Mouse (Mus musculus) liver, embryonic 16.5 days (tissue): ENCODE results near the gene Prdx2. TPM values are rescaled to one million over a fixed set of nuclear protein-coding genes. Genes with fewer than 3 reads are reported as not detected.

Experiments
- ATAC-seq: fragments of 200-750 bp; cut with Nextera tagmentation; 2 replicates; pipeline ENCODE4 v1.8.0; 2017; ENCODE audit warnings: low read depth, mild to moderate bottlenecking, moderate number of reproducible peaks, moderate library complexity
- H3K27ac ChIP-seq: fragments of 300-500 bp; sonication (generic); 2 replicates; pipeline ENCODE4 v1.5.1; 2014; ENCODE audit warnings: mild to moderate bottlenecking, low read length
- H3K27me3 ChIP-seq: fragments of 300-500 bp; sonication (generic); 2 replicates; pipeline ENCODE4 v1.6.1; 2014; ENCODE audit warnings: low read depth, low read length, mixed read lengths; ENCODE audit not compliant: control insufficient read depth, insufficient read depth
- H3K36me3 ChIP-seq: fragments of 300-500 bp; sonication (generic); 2 replicates; pipeline ENCODE4 v1.6.1; 2014; ENCODE audit warnings: mild to moderate bottlenecking; ENCODE audit not compliant: control insufficient read depth, insufficient read depth
- H3K4me1 ChIP-seq: fragments of 300-500 bp; sonication (generic); 2 replicates; pipeline ENCODE4 v1.6.1; 2014; ENCODE audit warnings: low read depth, low read length, mixed read lengths; ENCODE audit not compliant: control insufficient read depth
- H3K4me2 ChIP-seq: fragments of 300-500 bp; sonication (generic); 2 replicates; pipeline ENCODE4 v1.6.1; 2014; ENCODE audit warnings: low read depth, low read length, mixed read lengths
- H3K4me3 ChIP-seq: fragments of 300-500 bp; sonication (generic); 2 replicates; pipeline ENCODE4 v1.5.1; 2014; ENCODE audit warnings: low read depth, mild to moderate bottlenecking, low read length
- H3K9ac ChIP-seq: fragments of 300-500 bp; sonication (generic); 2 replicates; pipeline ENCODE4 v1.6.1; 2014; ENCODE audit warnings: low read depth, low read length
- H3K9me3 ChIP-seq: fragments of 300-500 bp; sonication (generic); replicated peaks from 2 replicates; pipeline ENCODE4 v1.6.1; 2016; ENCODE audit warnings: low read length; ENCODE audit not compliant: control insufficient read depth
- WGBS: fragments of 180-500 bp; shearing (Covaris S2); extraction: QIAGEN DNeasy Blood & Tissue Kit; methylation state at CpG from one replicate; pipeline ENCODE4 v1.1.7; 2014; ENCODE audit not compliant: insufficient replicate concordance; 5-methylcytosine and 5-hydroxymethylcytosine counted together
- polyA plus RNA-seq: library from polyadenylated mRNA; unstranded; fragments of >200 nt; fragmentation: Nextera tagmentation; extraction: Ambion mirVana; gene quantifications from 2 replicates; pipeline ENCODE4 v1.2.1, GENCODE M21; 2015

The Prdx2 gene
- polyA plus RNA-seq, 1 experiment from 2014 or later = 1,724 TPM

GRCm38 (mm10) chr8:84935489-84935888, 33.9 kb upstream of the Prdx2 start:
- no peaks in the 10 kb centered on the region for H3K36me3 ChIP-seq
- no peak overlapping the region for H3K9ac ChIP-seq
- WGBS = 3% methylated on average over 14 of the region's 14 CpGs
- no peak overlapping the region for H3K27ac ChIP-seq
- H3K4me1 ChIP-seq = peaks cover 17% of the 10 kb centered on the region
- no peak overlapping the region for H3K4me3 ChIP-seq
- no peaks in the 10 kb centered on the region for H3K9me3 ChIP-seq
- no peak overlapping the region for H3K4me2 ChIP-seq
- ATAC-seq = no peak
- peaks cover 77% of the 10 kb centered on the region for H3K27me3 ChIP-seq

GRCm38 (mm10) chr8:84936041-84936961, 33.1 kb upstream of the Prdx2 start:
- H3K27me3 ChIP-seq = peaks cover 71% of the 10 kb centered on the region

GRCm38 (mm10) chr8:84936962-84937546, 32.3 kb upstream of the Prdx2 start, which contains the start of gene Mast1:
Gene Mast1, minus strand, starts transcription at chr8:84937359.
- H3K27ac ChIP-seq = no peak within 1 kb of the TSS
- peak within 1 kb of the TSS; percentile 51 for H3K4me3 ChIP-seq
- ATAC-seq = peak; percentile 54; the same call in 1 of the 2 replicates
- H3K27me3 ChIP-seq = peaks cover 69% of the 10 kb centered on the region
- H3K4me1 ChIP-seq = peaks cover 17% of the 10 kb centered on the region
- H3K4me2 ChIP-seq = peak within 1 kb of the TSS; percentile 74
- no peaks in the 10 kb centered on the region for H3K9me3 ChIP-seq
- no peaks in the 10 kb centered on the region for H3K36me3 ChIP-seq
- under 1% methylated on average over 49 of the region's 50 CpGs for WGBS
- H3K9ac ChIP-seq = no peak within 1 kb of the TSS

More at GRCm38 (mm10) chr8:84936041-84936961, 33.1 kb upstream of the Prdx2 start:
- H3K4me2 ChIP-seq = peak overlapping the region; percentile 74
- peak overlapping the region; percentile 51 for H3K4me3 ChIP-seq
- no peak overlapping the region for H3K27ac ChIP-seq
- H3K36me3 ChIP-seq = no peaks in the 10 kb centered on the region
- H3K4me1 ChIP-seq = peaks cover 17% of the 10 kb centered on the region
- ATAC-seq = no peak
- 20% methylated on average over 23 of the region's 23 CpGs for WGBS
- H3K9ac ChIP-seq = no peak overlapping the region
- H3K9me3 ChIP-seq = no peaks in the 10 kb centered on the region

- Histone ChIP-seq H3K9ac (no peak overlapping the region), H3K4me2 (no peak overlapping the region), H3K27me3 (peaks cover 64% of the 10 kb centered on the region), H3K4me3 (no peak overlapping the region), H3K4me1 (peaks cover 17% of the 10 kb centered on the region), H3K36me3 (no peaks in the 10 kb centered on the region), H3K27ac (no peak overlapping the region), H3K9me3 (no peaks in the 10 kb centered on the region)
- ATAC-seq = no peak
- WGBS = 48% methylated on average over 13 of the region's 13 CpGs
These were observed 31.5 kb upstream of the Prdx2 start for GRCm38 (mm10) chr8:84937620-84938485.

GRCm38 (mm10) chr8:84943699-84944098, 25.7 kb upstream of the Prdx2 start:
- 17% methylated on average over 4 of the region's 4 CpGs for WGBS
- Histone ChIP-seq H3K4me3 (no peak overlapping the region), H3K4me2 (no peak overlapping the region), H3K36me3 (no peaks in the 10 kb centered on the region), H3K27ac (no peak overlapping the region), H3K9me3 (no peaks in the 10 kb centered on the region), H3K27me3 (peaks cover 69% of the 10 kb centered on the region), H3K4me1 (peaks cover 13% of the 10 kb centered on the region), H3K9ac (no peak overlapping the region)
- ATAC-seq = no peak

GRCm38 (mm10) chr8:84944478-84945160, 24.8 kb upstream of the Prdx2 start:
- H3K4me3 ChIP-seq = peak overlapping the region; percentile 9; the same call in 1 of the 2 replicates

GRCm38 (mm10) chr8:84945235-84945632, 24.2 kb upstream of the Prdx2 start:
- 8% methylated on average over 11 of the region's 11 CpGs for WGBS
- Histone ChIP-seq H3K27me3 (peaks cover 70% of the 10 kb centered on the region), H3K36me3 (no peaks in the 10 kb centered on the region), H3K4me3 (no peak overlapping the region), H3K9ac (no peak overlapping the region), H3K4me1 (peaks cover 13% of the 10 kb centered on the region), H3K9me3 (no peaks in the 10 kb centered on the region), H3K4me2 (no peak overlapping the region), H3K27ac (no peak overlapping the region)
- ATAC-seq = no peak

More at GRCm38 (mm10) chr8:84944478-84945160, 24.8 kb upstream of the Prdx2 start:
- Histone ChIP-seq H3K36me3 (no peaks in the 10 kb centered on the region), H3K9me3 (no peaks in the 10 kb centered on the region), H3K4me1 (peaks cover 13% of the 10 kb centered on the region), H3K27ac (no peak overlapping the region), H3K9ac (no peak overlapping the region), H3K27me3 (peaks cover 66% of the 10 kb centered on the region), H3K4me2 (peak overlapping the region; percentile 17)
- peak; percentile 83 for ATAC-seq
- 3% methylated on average over 26 of the region's 26 CpGs for WGBS
